Mouse (Mus musculus): ENCODE results near the gene Nbeal2.
"Not testable (repeated sequence)": the region's sequence is repeated elsewhere in the genome, so short reads cannot be mapped to it uniquely, and the experiment has no call there.

Gene Nbeal2

DNA sequence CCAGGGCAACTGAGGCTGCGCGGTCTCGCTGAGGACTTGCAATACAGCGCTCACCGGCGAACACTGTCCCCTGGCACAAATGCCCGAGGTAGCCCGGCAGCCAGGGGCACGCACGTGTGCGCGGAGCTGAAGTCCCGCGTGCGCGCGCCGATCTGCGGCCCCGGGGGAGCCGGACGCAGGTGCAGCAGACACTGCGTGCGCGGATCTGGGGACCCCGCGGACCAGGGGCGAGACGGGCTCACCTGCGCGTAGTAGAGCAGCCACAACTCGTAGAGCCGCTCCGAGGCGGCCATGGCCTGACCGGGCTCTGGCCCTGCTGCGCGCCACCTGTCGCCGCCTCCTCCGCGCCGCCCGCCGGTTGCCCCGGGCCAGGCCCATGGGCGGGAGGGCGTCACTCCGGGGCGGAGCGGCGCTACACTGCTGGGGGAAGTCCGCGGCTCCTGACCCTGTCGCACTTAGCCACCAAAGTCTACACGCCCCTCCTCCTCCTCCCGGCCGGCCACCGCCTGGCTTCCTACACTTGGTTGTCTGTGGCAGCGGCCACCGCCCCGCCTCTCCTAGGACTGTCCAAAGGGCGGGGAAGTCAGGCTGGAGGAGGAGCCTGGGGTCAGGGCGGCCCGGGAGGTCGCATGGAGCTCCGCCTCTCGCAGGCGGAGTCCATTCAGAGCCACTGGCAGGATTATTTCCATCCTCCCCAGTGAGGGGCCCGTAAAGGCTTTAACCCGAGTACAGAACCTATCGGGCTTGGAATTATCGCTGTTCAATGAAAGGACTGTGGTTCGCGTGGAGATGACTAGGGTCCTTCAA is at the start of gene Nbeal2:
Nbeal2 (minus strand) TSS at position 507 of the 807 bp plus-strand sequence.
- peak; percentile 92 for DNase-seq (ENCODE audit: low read depth, low spot score)

GRCm38 (mm10) chr9:110702848-110703247 is 48.9 kb upstream of the Nbeal2 start:
- DNase-seq (ENCODE audit: low read depth, low spot score), result no peak

- DNase-seq (ENCODE audit: low read depth, low spot score), result no peak
These were observed 47.4 kb upstream of the Nbeal2 start for GRCm38 (mm10) chr9:110701114-110702032.

- DNase-seq (ENCODE audit: low read depth, low spot score), result no peak
These were observed 45.6 kb upstream of the Nbeal2 start for GRCm38 (mm10) chr9:110699574-110699973.

GRCm38 (mm10) chr9:110697465-110697864 is 43.5 kb upstream of the Nbeal2 start:
- no peak for DNase-seq (ENCODE audit: low read depth, low spot score)

DNA sequence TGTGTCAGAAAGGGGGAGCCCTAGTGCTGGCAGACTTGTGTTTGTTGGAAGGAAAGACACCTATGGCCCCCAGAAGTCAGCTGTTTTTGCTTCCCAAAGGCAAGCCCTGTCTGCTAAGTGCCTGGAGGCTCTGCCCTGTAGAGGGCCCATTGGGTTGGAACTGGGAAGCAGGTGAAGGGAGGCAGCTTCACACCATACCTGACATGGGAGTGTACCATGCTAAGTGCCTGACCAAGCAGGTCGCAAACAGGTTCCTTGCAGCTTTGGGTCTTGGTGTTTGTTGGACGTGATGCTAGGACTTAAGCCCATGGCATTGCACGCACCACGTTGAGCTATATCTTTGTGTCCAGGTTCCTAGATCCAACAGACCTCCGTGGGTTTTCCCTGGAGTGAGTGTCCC is 42.5 kb upstream of the Nbeal2 start:
- no peak for DNase-seq (ENCODE audit: low read depth, low spot score)

- DNase-seq (ENCODE audit: low read depth, low spot score), result no peak
These were observed 41.3 kb upstream of the Nbeal2 start for GRCm38 (mm10) chr9:110695165-110695755.

GRCm38 (mm10) chr9:110689261-110689779 is 35.4 kb upstream of the Nbeal2 start:
- DNase-seq (ENCODE audit: low read depth, low spot score), result no peak

DNA sequence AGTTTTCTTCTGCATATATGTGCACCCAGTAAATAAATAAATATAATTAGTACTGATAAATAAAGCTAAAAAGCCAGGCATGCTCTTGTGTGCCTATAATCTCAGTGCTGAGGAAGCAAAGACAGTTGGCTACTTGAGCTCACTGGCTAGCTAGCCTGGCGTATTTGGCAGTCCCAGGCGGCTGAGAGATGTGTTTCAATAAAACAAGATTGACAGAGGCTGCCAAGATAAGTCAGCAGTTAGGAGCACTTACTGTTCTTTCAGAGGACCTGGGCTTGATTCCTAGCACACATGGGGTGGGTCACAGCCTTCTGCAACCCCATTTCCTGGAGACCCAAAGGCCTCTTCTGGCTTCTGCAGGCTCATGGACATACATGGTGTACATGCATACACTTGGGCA is 33.9 kb upstream of the Nbeal2 start:
- DNase-seq (ENCODE audit: low read depth, low spot score), result no peak

DNA sequence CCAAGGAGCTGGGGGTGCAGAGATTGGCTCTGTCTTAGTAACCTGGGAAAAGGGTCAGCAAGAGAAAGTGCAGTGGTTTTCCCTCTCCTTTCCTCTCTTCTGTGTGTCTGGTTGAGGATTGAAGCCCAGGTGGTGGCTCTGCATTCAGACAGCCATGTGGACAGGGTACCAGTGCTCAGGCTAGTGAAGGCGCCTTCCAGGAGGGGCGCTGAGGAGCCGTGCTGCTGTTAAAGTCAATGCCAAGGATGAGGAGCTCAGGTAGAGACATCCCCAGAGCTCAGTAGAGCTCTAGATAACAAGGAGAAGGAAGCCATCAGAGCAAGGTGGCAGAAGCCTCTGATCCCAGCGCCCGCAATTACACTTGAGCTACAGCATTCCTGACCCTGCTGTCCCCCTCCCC is 33.1 kb upstream of the Nbeal2 start:
- no peak for DNase-seq (ENCODE audit: low read depth, low spot score)

DNA sequence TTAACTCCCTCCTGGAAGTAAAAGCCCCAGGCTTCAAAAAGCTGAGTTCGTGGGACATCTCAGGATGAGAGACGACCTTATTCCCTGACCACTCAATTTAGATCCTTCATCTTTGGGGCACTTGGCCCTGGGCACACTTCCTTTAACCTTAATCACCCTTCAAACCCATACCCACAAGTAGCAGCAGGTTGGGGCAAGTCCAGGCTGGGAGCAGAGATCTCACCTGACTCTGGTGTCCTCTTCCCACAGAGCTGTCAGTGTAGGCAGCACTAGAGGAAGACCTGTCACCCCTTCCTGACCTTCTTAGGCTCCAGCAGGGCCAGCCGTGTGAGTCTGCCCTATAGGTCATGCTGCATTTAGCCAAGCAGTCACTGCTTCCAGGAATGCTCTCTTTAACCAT is 32.5 kb upstream of the Nbeal2 start:
- no peak for DNase-seq (ENCODE audit: low read depth, low spot score)

- DNase-seq (ENCODE audit: low read depth, low spot score), result peak; percentile 41
These were observed 31.6 kb upstream of the Nbeal2 start for GRCm38 (mm10) chr9:110685591-110685990.

- DNase-seq (ENCODE audit: low read depth, low spot score), result peak; percentile 64
These were observed 31.2 kb upstream of the Nbeal2 start for GRCm38 (mm10) chr9:110685187-110685586.

GRCm38 (mm10) chr9:110684100-110684831 is 30.3 kb upstream of the Nbeal2 start:
- DNase-seq (ENCODE audit: low read depth, low spot score), result peak; percentile 27

GRCm38 (mm10) chr9:110683574-110684099 is 29.7 kb upstream of the Nbeal2 start:
- DNase-seq (ENCODE audit: low read depth, low spot score), result no peak

GRCm38 (mm10) chr9:110682697-110683096 is 28.7 kb upstream of the Nbeal2 start:
- not testable (repeated sequence) for DNase-seq (ENCODE audit: low read depth, low spot score)

- DNase-seq (ENCODE audit: low read depth, low spot score), result no peak
These were observed 28.3 kb upstream of the Nbeal2 start for GRCm38 (mm10) chr9:110682255-110682654.

DNA sequence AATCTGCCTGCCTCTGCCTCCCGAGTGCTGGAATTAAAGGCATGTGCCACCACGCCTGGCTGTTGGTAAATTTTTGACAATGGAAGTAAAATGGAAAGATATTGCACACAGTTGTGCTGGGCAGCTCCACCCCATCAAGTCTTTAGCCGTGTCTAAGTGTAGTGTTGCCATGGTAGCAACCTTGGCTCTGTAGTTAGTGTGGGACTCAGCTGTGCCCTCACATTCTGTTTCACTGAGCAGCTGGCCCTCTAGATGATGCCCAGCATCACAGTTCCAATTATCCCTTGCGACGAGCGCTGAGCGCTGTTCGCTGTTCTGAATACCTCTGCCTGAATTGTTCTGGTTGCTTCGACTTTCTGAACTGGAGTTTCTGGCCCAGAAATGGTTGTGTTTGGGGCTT is 27.9 kb upstream of the Nbeal2 start:
- no peak for DNase-seq (ENCODE audit: low read depth, low spot score)

DNA sequence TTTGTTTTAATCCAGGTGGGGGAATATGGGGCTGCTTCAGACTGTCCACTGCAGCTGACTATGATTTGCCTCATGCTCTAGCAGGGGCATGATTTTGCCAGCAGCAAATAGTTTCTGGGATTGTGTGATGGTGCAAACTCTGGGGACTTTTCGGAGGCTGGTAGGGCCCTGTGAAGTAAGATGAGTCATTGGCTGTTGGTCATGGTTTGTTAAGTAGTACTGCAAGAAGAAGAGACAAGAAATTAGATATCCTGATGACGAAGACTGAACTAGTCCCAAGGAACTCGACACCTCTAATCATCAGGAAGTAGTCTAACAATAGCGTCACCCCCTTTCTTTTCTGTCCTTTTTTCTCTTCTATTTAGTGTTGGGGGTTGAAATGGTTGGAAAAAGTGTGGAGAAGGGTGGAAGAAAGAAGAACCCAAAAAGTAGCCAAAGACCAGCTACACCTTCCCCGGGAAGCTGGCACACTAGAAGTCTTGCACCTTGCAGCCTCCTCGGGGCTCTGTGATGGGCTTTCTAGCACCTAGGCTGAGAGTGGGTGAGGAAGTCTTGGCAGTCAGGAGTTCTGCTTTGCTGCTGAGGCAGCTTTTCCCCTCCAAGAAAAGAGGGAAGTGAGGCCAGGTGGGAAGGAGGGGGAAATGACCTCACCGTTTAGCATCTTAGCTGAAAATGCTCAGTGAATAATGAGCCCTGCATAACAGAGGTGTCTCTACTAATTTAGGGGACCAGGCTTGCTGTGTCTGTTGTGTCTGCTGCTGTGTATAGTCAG is 27.0 kb upstream of the Nbeal2 start:
- DNase-seq (ENCODE audit: low read depth, low spot score), result no peak

GRCm38 (mm10) chr9:110678886-110679285 is 24.9 kb upstream of the Nbeal2 start:
- no peak for DNase-seq (ENCODE audit: low read depth, low spot score)

All from CD4-positive, CD25-positive, alpha-beta regulatory T cell, adult 2 months (primary cell).